Mouse (Mus musculus) erythroblast, embryonic 14.5 days (primary cell): ENCODE data around the gene Shank2.

Experiments
- GATA1 ChIP-seq: IDR thresholded peaks from 2 replicates; pipeline ENCODE4 v1.6.1; 2012; ENCODE audit warnings: low read length, inconsistent platforms, mixed read lengths
- TAL1 ChIP-seq: IDR thresholded peaks from 3 replicates; pipeline ENCODE4 v1.6.1; 2012; ENCODE audit warnings: low read length, inconsistent platforms, mixed read lengths

DNA sequence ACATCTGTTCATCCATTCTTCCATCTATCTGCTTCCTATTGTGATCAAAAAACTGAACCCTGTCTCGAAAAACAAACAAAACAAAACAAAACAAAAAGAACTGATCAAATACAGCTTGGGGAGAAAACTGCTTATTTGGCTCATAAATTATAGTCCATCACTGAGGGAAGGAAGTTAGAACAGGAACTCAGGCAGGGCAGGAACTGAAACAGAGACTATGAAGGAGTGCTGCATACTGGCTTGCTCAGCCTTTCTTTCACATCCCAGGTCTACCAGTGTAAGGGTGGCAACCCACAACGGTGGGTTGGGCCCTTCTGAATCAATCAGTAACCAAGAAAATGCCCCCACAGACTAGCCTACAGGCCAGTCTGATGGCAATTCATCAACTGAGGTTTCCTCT is 469.4 kb downstream of the Shank2 start:
- TF ChIP-seq TAL1 (no peak), GATA1 (no peak)
